Mouse (Mus musculus): ENCODE results near the gene Tfdp1. TPM values are rescaled to one million over a fixed set of nuclear protein-coding genes. Genes with fewer than 3 reads are reported as not detected.
A peak's percentile ranks its signal among the peaks of the same experiment; 100 is the strongest.

The Tfdp1 gene
- total RNA-seq, 2 experiments from 2014 or later, result 55.8 to 69.5 TPM

DNA sequence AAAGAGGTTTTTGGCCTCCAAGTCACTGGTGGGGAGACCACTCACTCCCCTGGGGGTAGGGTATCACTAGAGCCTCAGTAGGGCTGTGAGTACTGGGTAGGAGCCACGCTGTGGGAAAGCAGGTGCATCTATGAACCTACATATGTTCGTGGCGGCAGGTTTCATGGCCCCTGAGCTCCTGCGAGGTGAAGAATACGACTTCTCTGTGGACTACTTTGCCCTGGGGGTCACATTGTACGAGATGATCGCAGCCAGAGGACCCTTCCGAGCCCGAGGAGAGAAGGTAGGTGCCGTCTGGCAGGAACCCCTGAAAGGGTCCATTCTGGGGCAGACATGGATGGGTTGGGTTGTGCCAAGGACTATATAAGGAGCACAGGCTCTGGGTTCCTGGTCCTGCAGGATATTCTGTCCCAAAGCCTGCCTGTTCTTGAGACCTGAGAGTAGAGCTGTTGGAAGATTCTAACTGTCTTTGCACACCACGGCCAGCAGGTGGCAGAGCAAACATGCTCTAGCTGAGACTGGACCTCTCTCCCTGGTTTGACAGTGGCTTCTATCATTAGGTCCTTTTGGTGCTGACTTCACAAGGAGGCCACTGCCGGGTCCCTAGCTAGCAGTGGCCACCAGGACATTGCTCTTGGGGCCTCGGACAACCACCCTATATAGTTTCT, 74.5 kb downstream of the Tfdp1 start:
- DNase-seq (ENCODE audit: low spot score in 2 of 2), result peak; percentile 18 to 42
- intact Hi-C loops (cut with DNase I), result loop anchor here (2.0 to 10.0 kb wide), 3 partner anchors 50 to 342 kb away; partner anchors contain the start of gene Cdc16

DNA sequence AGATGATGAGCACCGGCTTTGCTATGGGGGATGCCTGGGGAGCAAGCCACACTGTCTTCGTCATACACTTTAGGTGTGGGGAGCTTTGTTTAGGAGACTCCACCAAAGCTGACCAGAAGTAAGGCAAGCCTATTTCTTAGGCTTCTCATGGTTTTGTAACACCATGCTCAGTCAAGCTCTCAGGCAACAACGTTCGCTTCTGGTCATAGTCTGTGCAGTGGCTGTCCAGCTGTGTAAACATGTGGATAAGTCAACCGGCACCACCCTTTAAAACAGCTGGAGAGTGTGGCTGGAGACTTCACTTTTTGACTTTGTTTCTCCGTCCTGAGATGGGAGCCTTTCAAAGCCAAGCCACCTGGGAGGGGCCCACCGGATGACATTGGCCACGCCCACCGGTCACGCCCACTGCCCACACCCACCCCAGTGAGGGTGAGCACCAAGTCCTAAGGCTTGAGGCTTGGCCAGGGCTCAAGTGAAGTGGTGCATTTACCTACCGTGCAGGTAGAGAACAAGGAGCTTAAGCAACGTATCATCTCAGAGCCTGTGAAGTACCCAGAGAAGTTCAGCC, 75.4 kb downstream of the Tfdp1 start:
- DNase-seq (ENCODE audit: low spot score in 2 of 2), result no peak
- intact Hi-C loops (cut with DNase I), result loop anchor here (2.0 to 10.0 kb wide), 3 partner anchors 49 to 341 kb away; partner anchors contain the start of gene Cdc16

DNA sequence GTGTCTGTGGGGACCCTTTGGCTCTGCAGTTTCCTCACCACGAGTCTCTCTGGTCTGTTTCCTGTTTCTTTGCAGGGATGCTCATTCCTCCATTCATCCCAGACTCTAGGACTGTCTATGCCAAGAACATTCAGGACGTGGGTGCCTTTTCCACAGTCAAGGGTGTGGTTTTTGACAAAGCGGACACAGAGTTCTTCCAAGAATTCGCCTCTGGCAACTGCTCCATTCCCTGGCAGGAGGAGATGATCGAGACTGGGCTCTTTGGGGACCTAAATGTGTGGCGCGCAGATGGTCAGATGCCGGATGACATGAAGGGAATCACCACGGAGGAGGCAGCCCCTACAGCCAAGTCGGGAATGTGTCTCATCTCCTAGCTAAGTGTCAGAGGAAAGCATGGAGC, 77.3 kb downstream of the Tfdp1 start:
- DNase-seq (ENCODE audit: low spot score in 2 of 2), result peak; percentile 25 to 54
- intact Hi-C loops (cut with DNase I), result loop anchor here (10.0 kb wide), 1 partner anchor 339 kb away; the partner anchor contains the start of gene Cdc16

DNA sequence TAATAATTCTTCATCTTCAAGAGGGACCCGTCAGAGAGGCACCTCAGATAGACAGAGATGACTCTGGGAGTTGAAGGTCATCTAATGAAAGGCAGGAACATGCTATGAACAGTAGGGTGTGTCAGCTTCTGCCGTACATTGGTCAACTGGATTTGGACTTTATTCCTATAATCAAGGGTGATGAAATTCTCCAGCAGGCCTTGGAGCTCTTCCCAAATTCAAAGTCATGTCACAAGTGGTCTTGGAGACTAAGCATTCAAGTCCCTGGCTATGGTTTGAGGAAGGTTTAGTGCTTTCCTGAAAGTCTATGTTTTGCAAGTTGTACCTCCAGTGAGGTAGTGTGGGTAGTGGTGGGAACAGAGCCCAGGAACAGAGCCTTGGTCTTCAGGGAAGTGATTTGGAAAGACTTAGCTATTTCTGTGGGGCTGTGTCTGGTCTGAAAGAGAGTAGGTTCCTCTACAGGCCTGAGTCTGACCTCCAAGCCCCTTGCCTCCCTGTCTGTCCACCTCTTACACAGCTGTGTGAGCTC, 80.6 kb downstream of the Tfdp1 start:
- intact Hi-C loops (cut with DNase I), result loop anchor here (10.0 kb wide), 1 partner anchor 336 kb away; the partner anchor contains the start of gene Cdc16
- peak in 1 of 2 experiments; percentile 45 for DNase-seq (ENCODE audit: low spot score in 2 of 2)

DNA sequence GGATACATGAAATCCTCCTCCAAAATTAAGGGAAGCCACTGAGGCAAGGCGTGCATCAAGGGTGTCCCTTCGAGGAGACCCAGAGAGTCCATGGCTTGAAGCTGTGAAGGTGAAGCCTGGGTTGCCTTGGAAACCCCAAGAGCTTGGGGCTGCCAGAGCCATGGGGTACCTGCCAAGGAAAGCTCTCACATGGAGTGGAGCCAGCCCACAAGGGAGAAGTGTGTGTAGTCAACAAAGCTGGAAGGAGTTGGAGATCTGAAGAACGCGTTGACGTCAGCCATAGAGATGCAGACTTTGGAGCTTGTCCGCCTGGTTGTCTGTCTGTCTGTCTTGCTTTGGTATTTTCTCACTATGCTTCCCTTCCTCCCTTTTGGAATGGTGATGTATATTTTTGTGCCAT, 82.4 kb downstream of the Tfdp1 start:
- intact Hi-C loops (cut with DNase I), result no loop called here
- peak in 1 of 2 experiments; percentile 16 for DNase-seq (ENCODE audit: low spot score in 2 of 2)

DNA sequence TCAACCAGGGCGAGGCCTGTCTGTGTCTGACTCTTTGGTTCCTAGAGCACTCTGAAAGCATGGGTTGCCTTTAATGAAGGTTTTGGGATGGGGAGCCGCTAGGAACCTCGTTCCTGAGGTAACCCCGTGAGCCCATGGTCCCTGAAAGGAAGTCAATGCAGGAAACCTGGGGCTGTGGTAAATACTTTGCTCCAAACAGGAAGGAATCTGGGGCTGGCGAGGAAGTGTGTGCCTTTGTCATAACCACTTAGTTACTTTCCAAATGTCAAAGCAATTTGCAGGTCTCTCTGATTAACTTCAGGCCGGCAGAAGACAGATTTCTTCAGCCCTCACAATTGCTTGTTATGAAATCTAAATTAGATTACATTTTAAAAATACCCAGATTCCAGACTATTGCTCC, 88.8 kb downstream of the Tfdp1 start:
- intact Hi-C loops (cut with DNase I), result no loop called here
- no peak for DNase-seq (ENCODE audit: low spot score in 2 of 2)

Other genes with a start within 250 kb of the Tfdp1 start
- gene Pcid2, start 233.3 kb upstream of the Tfdp1 start, total RNA-seq (2021), result 10 to 100 TPM; 27.7 to 28.7 TPM
- 10 to 100 TPM; 52.4 to 54.5 TPM for gene Cul4a, start 233.1 kb upstream of the Tfdp1 start, total RNA-seq (2021)
- 100 to 1,000 TPM; 258 to 303 TPM for gene Lamp1, start 179.6 kb upstream of the Tfdp1 start, total RNA-seq (2021)
- 1 to 10 TPM; 4.8 to 5.5 TPM for gene Grtp1, start 138.1 kb upstream of the Tfdp1 start, total RNA-seq (2021)
- 1 to 10 TPM; 1.2 to 1.4 TPM for gene Adprhl1, start 84.6 kb upstream of the Tfdp1 start, total RNA-seq (2021)
- 10 to 100 TPM; 37.0 to 38.4 TPM for gene Dcun1d2, start 50.6 kb upstream of the Tfdp1 start, total RNA-seq (2021)
- gene Tmco3, start 50.6 kb upstream of the Tfdp1 start, total RNA-seq (2021), result 10 to 100 TPM; 49.8 to 50.7 TPM
- gene Atp4b, start 58.1 kb downstream of the Tfdp1 start, total RNA-seq (2021), result not detected
- gene Grk1, start 66.3 kb downstream of the Tfdp1 start, total RNA-seq (2021), result not detected
- gene Tmem255b, start 96.4 kb downstream of the Tfdp1 start, total RNA-seq (2021), result 1 to 10 TPM; 4.7 to 5.4 TPM
- gene Gas6, start 155.7 kb downstream of the Tfdp1 start, total RNA-seq (2021), result 100 to 1,000 TPM in 1 of 2 experiments, 10 to 100 TPM in 1; 98.8 to 117 TPM
- not detected for gene 1700029H14Rik, start 223.7 kb downstream of the Tfdp1 start, total RNA-seq (2021)